Mouse (Mus musculus) heart, embryonic 12.5 days (tissue): ENCODE results near the gene Foxr2. TPM values are rescaled to one million over a fixed set of nuclear protein-coding genes. Genes with fewer than 3 reads are reported as not detected.

Experiments
- ATAC-seq: fragments of 200-750 bp; cut with Nextera tagmentation; 2 replicates; pipeline ENCODE4 v1.8.0; 2017; ENCODE audit warnings: moderate TSS enrichment, moderate library complexity; ENCODE audit not compliant: insufficient number of reproducible peaks, low FRiP score
- H3K27ac ChIP-seq: fragments of 300-500 bp; sonication (generic); 2 replicates; pipeline ENCODE4 v1.5.1; 2016; ENCODE audit warnings: mild to moderate bottlenecking, moderate library complexity; ENCODE audit not compliant: poor library complexity, severe bottlenecking
- H3K27me3 ChIP-seq: fragments of 300-500 bp; sonication (generic); replicated peaks from 2 replicates; pipeline ENCODE4 v1.6.1; 2016; ENCODE audit warnings: mild to moderate bottlenecking, moderate library complexity
- H3K36me3 ChIP-seq: fragments of 300-500 bp; sonication (generic); 2 replicates; pipeline ENCODE4 v1.6.1; 2016; ENCODE audit warnings: mild to moderate bottlenecking, moderate library complexity
- H3K4me1 ChIP-seq: fragments of 300-500 bp; sonication (generic); replicated peaks from 2 replicates; pipeline ENCODE4 v1.6.1; 2016; ENCODE audit warnings: mild to moderate bottlenecking
- H3K4me2 ChIP-seq: fragments of 300-500 bp; sonication (generic); 2 replicates; pipeline ENCODE4 v1.6.1; 2016; ENCODE audit warnings: mild to moderate bottlenecking, moderate library complexity
- H3K4me3 ChIP-seq: fragments of 300-500 bp; sonication (generic); 2 replicates; pipeline ENCODE4 v1.5.1; 2016; ENCODE audit warnings: mild to moderate bottlenecking
- H3K9ac ChIP-seq: fragments of 300-500 bp; sonication (generic); 2 replicates; pipeline ENCODE4 v1.6.1; 2016; ENCODE audit warnings: mild to moderate bottlenecking, moderate library complexity
- H3K9me3 ChIP-seq: fragments of 300-500 bp; sonication (generic); replicated peaks from 2 replicates; pipeline ENCODE4 v1.6.1; 2016; ENCODE audit warnings: mild to moderate bottlenecking, moderate library complexity
- WGBS: fragments of 180-500 bp; shearing (Covaris S2); methylation state at CpG from one replicate; pipeline ENCODE4 v1.1.7; 2016; 5-methylcytosine and 5-hydroxymethylcytosine counted together
- polyA plus RNA-seq: library from polyadenylated mRNA; unstranded; fragments of >200 nt; fragmentation: Nextera tagmentation; extraction: Ambion mirVana; gene quantifications from 2 replicates; pipeline ENCODE4 v1.2.1, GENCODE M21; 2016

Foxr2 gene
- polyA plus RNA-seq: not detected in 2 replicates

DNA sequence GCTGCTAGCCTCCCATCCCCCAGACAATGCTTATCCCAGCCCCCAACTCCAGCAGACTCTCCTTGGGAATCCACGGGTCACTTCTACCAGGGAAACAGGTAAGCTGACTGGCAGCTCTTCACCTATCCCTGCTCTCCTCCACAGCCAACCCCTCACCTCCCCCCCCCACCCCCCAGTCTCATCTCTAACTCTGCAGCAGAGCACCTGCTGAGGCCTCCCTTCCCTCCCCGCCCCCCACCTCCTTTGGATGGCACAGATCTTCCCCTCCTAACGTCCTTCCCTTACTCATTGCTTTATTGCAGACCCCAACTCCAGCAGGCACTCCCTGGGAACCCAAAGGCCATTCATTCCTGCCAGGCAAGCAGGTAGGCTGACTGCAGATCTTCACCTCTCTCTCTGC is at the start of gene Foxr2:
Gene Foxr2 (plus strand): TSS at position 301 of the 400 bp plus-strand sequence.
- Histone ChIP-seq H3K4me2 (no peak within 1 kb of the TSS), H3K36me3 (no peaks in the 10 kb centered on the region), H3K27ac (no peak within 1 kb of the TSS), H3K9me3 (no peaks in the 10 kb centered on the region), H3K4me1 (no peaks in the 10 kb centered on the region), H3K9ac (no peak within 1 kb of the TSS), H3K27me3 (no peaks in the 10 kb centered on the region), H3K4me3 (no peak within 1 kb of the TSS)
- WGBS: 3% methylated on average over 2 of the region's 3 CpGs
- no peak for ATAC-seq

GRCm38 (mm10) chrX:153119013-153119412 is 427 bp downstream of the Foxr2 start:
- Histone ChIP-seq H3K27ac (no peak overlapping the region), H3K27me3 (no peaks in the 10 kb centered on the region), H3K4me3 (no peak overlapping the region), H3K4me2 (no peak overlapping the region), H3K36me3 (no peaks in the 10 kb centered on the region), H3K9ac (no peak overlapping the region), H3K4me1 (no peaks in the 10 kb centered on the region), H3K9me3 (no peaks in the 10 kb centered on the region)
- no peak for ATAC-seq
- 40% methylated on average over 2 of the region's 2 CpGs for WGBS

GRCm38 (mm10) chrX:153139734-153140515 is 21.3 kb downstream of the Foxr2 start, which contains the start of gene Rragb:
Gene Rragb (plus strand): TSS chrX:153139981.
- Histone ChIP-seq H3K4me3 (peak within 1 kb of the TSS; percentile 56), H3K9ac (peak within 1 kb of the TSS; percentile 62; the same call in 1 of the 2 replicates), H3K36me3 (no peaks in the 10 kb centered on the region), H3K9me3 (no peaks in the 10 kb centered on the region), H3K27me3 (0 out of 2 replicates have a peak, but pooled peaks cover 12% of the 10 kb centered on the region), H3K4me2 (peak within 1 kb of the TSS; percentile 73), H3K4me1 (no peaks in the 10 kb centered on the region), H3K27ac (no peak within 1 kb of the TSS)
- peak; percentile 88 for ATAC-seq
- WGBS: 14% methylated on average over 46 of the region's 47 CpGs

DNA sequence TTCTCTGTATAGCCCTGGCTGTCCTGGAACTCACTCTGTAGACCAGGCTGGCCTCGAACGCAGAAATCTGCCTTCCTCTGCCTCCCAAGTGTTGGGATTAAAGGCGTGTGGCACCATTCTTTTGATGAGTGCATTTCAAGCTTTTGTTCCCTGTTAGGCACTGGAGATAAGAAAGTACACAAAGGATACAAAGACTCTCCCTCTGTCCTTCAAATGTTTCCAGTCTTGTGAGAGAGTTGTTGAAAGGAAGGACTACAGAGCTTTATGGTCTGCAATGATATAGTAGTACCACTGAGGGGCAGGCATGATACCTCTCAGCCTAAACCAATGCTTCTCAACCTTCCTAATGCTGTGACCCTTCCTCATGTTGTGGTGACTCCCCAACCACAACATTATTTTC is 24.1 kb downstream of the Foxr2 start:
- no peaks in the 10 kb centered on the region for H3K9me3 ChIP-seq
- H3K4me2 ChIP-seq: no peak overlapping the region
- no peak overlapping the region for H3K4me3 ChIP-seq
- WGBS: 62% methylated on average over 3 of the region's 3 CpGs
- no peaks in the 10 kb centered on the region for H3K36me3 ChIP-seq
- no peak overlapping the region for H3K9ac ChIP-seq
- no peak for ATAC-seq
- no peak overlapping the region for H3K27ac ChIP-seq
- H3K4me1 ChIP-seq: no peaks in the 10 kb centered on the region
- H3K27me3 ChIP-seq: 0 out of 2 replicates have a peak, but pooled peaks cover 10% of the 10 kb centered on the region

DNA sequence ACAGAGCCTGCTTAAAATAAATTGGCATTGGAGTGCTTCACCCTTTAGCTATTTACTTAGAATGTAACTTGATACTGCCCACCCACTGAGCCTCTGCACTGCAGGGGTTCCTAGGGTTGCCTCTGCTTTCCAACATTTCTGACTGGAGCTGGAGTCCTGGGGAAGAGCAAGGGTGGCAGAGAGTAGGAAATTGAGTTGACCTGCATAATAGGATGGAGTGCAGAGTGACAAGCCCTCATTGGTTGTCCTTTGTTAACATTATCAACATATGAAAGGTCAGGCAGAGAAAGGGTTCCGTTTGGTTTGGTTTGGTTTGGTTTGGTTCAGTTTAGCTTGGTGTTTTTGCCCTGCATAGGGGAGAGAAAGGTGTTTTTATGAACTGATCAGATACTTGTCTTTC is 33.2 kb downstream of the Foxr2 start:
- Histone ChIP-seq H3K4me2 (no peak overlapping the region), H3K4me1 (no peaks in the 10 kb centered on the region), H3K9ac (no peak overlapping the region), H3K9me3 (no peaks in the 10 kb centered on the region), H3K4me3 (no peak overlapping the region), H3K27me3 (no peaks in the 10 kb centered on the region), H3K36me3 (no peaks in the 10 kb centered on the region), H3K27ac (no peak overlapping the region)
- no peak for ATAC-seq
- 22% methylated on average over 1 of the region's 1 CpGs for WGBS

GRCm38 (mm10) chrX:153155322-153155721 is 36.7 kb downstream of the Foxr2 start:
- Histone ChIP-seq H3K36me3 (no peaks in the 10 kb centered on the region), H3K4me1 (no peaks in the 10 kb centered on the region)
- no peak for ATAC-seq

GRCm38 (mm10) chrX:153174786-153175185 is 56.2 kb downstream of the Foxr2 start:
- no peak for ATAC-seq
- H3K27me3 ChIP-seq: no peaks in the 10 kb centered on the region
- WGBS: 13% methylated on average over 1 of the region's 1 CpGs

More at GRCm38 (mm10) chrX:153155322-153155721, 36.7 kb downstream of the Foxr2 start:
- no peak overlapping the region for H3K27ac ChIP-seq
- no peak overlapping the region for H3K4me3 ChIP-seq
- 46% methylated on average over 3 of the region's 3 CpGs for WGBS
- no peaks in the 10 kb centered on the region for H3K27me3 ChIP-seq
- no peak overlapping the region for H3K9ac ChIP-seq
- H3K9me3 ChIP-seq: no peaks in the 10 kb centered on the region
- no peak overlapping the region for H3K4me2 ChIP-seq

DNA sequence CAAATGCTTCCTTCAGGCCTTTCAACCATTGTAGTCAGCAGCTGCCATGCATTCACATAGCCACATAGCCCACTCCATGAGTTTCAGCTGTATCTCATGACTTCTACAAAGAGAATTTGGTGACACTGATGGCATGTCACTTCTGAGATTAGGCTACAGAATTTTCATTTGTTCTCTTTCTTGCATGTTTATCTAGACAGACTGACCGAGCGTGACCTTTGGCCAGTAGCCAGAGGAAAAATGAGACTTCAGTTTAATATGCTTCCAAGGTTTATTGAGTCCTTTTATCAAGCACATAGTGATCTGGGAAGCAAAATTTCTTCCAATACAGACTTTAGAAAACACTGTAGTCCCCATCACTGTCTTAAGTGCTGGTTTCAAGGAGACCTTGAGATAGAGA is 63.6 kb downstream of the Foxr2 start:
- no peak for ATAC-seq
- no peak overlapping the region for H3K27ac ChIP-seq
- no peaks in the 10 kb centered on the region for H3K36me3 ChIP-seq
- no peak overlapping the region for H3K4me2 ChIP-seq
- no peaks in the 10 kb centered on the region for H3K9me3 ChIP-seq
- H3K9ac ChIP-seq: no peak overlapping the region
- 48% methylated on average over 2 of the region's 2 CpGs for WGBS
- no peaks in the 10 kb centered on the region for H3K4me1 ChIP-seq
- no peak overlapping the region for H3K4me3 ChIP-seq
- no peaks in the 10 kb centered on the region for H3K27me3 ChIP-seq

More at GRCm38 (mm10) chrX:153174786-153175185, 56.2 kb downstream of the Foxr2 start:
- Histone ChIP-seq H3K27ac (no peak overlapping the region), H3K36me3 (no peaks in the 10 kb centered on the region), H3K9ac (no peak overlapping the region), H3K4me3 (no peak overlapping the region), H3K9me3 (no peaks in the 10 kb centered on the region), H3K4me1 (no peaks in the 10 kb centered on the region), H3K4me2 (no peak overlapping the region)

Other genes with a start within 250 kb of the Foxr2 start
- 0.96 and 1.5 TPM in 2 replicates for gene Usp51, start 112.3 kb upstream of the Foxr2 start, polyA plus RNA-seq
- gene Mageh1, start 81.2 kb upstream of the Foxr2 start, polyA plus RNA-seq: 32.8 and 34.1 TPM in 2 replicates
- 2.2 and 2.3 TPM in 2 replicates for gene Rragb, start 21.2 kb downstream of the Foxr2 start, polyA plus RNA-seq
- 1.8 and 2.3 TPM in 2 replicates for gene Klf8, start 118.7 kb downstream of the Foxr2 start, polyA plus RNA-seq